Mouse (Mus musculus) G1E (cell line): ENCODE data around the gene Olfr1381.

Experiments
- CTCF ChIP-seq: IDR thresholded peaks from 2 replicates; pipeline ENCODE4 v1.5.1; 2012; ENCODE audit warnings: low read depth, low read length, inconsistent platforms, mixed read lengths
- GATA1 ChIP-seq: IDR thresholded peaks from 2 replicates; pipeline ENCODE4 v1.6.1; 2012; ENCODE audit warnings: borderline replicate concordance, low read length, inconsistent platforms, mixed read lengths
- GATA2 ChIP-seq: IDR thresholded peaks from 2 replicates; pipeline ENCODE4 v1.6.1; 2012; ENCODE audit warnings: low read depth, low read length, inconsistent platforms, borderline replicate concordance
- POLR2AphosphoS5 ChIP-seq: IDR thresholded peaks from 2 replicates; pipeline ENCODE4 v1.6.1; 2012; ENCODE audit warnings: low read depth, low read length, inconsistent platforms; ENCODE audit not compliant: insufficient replicate concordance
- TAL1 ChIP-seq: conservative IDR thresholded peaks from 2 replicates; pipeline ENCODE4 v1.6.1; 2012; ENCODE audit warnings: low read depth, low read length, inconsistent platforms, mixed read lengths

DNA sequence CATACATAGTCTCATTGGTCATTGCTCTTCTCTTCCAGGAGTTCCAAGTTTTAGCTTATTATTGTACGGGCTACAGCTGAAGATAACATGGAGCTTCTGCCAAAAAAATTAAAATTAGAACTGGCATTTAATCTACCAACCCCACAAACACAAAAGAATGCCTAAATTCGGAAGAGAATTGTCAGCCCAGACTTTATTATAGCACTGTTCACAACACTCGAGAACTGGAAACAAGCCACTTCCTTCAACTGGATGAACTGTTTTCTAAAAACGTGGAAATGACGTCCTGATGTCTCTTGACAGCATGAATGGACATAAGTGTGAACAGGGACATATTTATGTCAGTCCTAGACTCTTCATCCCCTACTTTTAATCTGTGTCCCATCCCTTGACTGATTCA, 25.2 kb upstream of the Olfr1381 start:
- TF ChIP-seq CTCF (no peak), POLR2AphosphoS5 (no peak), GATA2 (no peak), GATA1 (no peak), TAL1 (no peak)
